Mouse (Mus musculus): ENCODE measurements at regions not wholly inside any gene's neighbourhood (a gene's known extent, or its start where the extent isn't known, plus 50 kb on each side); places are given as distances from the start of the nearest gene placed in this dataset.

DNA sequence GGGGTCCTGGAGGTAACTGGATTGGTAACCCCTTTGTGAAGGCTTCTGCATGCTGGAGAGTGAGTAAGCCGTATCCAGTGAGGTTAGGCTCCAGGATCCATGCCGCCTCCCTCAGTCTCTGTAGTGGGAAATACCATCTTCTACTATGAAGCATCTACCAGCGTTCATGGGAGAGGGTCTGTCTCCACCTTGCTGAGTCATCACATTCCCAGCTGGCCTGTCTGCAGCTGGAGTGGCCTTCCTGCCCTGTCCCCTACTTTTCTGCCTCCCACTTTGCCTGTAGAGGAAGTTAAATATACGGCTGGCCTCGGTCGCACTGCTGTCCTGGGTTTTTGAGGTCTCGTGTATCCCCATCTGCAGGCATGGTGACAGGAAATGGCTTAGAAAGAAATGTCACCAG lies 78.0 kb upstream of the Sec14l1 start:
- peak; percentile 19 for DNase-seq

- no peak for DNase-seq
Observed at GRCm38 (mm10) chr11:117038282-117039106, 76.5 kb upstream of the Sec14l1 start.

DNA sequence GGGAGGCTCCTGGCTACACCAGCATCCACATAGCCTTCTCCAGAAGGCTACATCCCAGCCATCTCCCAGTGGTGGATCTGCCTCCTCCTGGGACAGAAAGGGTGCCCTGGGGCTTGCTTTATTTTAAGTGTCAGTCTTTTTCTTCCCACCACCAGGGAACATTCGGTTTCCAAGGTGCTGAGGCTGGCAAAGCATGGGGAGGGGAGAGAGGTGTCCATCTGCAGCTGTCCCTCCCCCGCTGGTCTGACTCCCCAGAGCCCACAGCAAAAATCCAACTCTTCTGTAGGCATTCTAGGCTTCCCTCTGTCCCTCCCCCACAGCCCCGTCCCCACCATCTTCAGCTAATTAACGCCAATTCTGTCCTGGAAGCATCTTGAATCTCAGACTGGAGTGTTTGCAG lies 74.1 kb upstream of the Sec14l1 start:
- DNase-seq: no peak

GRCm38 (mm10) chr11:117042336-117042735 lies 72.6 kb upstream of the Sec14l1 start:
- DNase-seq: no peak

DNA sequence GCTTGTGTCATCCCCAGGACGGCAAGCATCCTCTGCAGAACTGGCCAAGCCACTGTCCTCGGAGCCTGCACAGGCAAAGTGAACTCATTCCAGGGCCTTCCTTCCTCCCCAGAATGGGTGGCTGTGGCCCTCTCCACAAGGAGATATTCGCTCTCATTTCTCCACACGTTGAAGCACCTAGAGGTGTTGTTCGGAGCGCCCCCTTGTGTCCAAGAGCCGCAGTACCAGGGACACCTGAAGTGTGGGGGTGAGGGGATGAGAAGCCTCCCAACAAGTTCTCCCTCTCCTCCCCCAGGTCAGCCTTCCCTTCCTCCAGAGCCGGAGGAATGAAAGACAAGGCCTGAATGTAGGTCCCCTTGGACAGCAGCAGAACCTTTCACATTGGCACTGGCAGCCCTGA lies 71.4 kb upstream of the Sec14l1 start:
- peak; percentile 83 for DNase-seq

GRCm38 (mm10) chr11:117044731-117045130 lies 70.2 kb upstream of the Sec14l1 start:
- DNase-seq: peak; percentile 60

- no peak for DNase-seq
Observed at GRCm38 (mm10) chr11:117046636-117047035, 68.3 kb upstream of the Sec14l1 start.

DNA sequence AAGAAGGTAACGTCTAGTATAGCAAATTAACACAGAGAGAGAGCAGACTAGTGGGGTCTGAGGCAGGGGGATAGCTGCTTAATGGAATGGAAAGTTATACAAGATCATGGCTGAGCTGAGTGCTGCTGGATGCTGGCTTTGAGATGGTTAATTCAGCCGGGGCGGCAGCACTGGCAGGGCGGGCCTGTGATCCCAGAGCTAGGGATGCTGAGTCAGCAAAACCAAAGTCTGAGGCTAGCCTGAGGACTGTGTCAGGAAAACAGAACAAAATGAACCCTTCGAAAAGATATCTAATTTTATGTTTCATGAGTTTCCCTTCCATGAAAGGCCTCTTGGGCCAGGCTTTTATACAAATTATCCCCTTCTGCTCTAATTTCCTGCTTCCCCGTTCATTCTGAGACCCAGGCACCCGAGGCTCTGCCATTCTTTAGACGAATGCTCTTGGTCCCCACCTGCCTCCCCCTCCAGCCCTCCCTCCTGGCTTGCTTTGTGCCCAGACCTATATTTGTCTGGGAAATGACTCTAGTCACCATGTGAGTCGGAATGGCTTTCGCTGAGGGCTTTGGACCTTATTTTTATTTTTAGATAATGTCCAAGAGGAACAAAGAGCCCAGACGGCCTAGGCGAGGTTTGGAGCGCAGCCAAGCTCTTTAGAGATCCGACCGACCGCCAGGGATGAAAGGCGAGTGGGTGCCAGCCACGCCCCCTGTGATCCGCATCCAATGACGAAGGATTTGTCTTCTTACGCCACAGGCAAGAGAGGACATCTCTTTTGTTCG lies 67.6 kb upstream of the Sec14l1 start:
- no peak for DNase-seq

GRCm38 (mm10) chr11:117048911-117049310 lies 66.1 kb upstream of the Sec14l1 start:
- DNase-seq: no peak

GRCm38 (mm10) chr11:117050788-117051187 lies 64.2 kb upstream of the Sec14l1 start:
- no peak for DNase-seq

DNA sequence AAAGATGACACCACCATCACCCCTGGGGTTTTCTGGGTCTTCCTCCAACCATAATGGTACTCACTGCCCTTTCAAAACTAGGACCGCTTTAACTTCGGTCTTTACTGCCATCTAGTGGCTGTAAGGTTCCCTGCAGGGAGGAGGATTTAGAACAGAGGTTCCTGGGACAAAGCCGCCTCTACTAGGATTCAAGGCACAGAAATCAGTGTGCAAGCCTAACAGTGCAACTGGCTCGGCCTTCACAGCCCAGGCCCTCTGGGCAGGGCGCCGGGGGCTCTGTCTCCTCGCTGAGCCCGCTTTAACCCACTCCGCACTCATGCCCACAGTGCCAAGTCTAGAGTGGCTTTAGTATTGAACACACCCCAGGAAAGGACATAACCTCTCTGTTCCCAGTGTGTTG lies 58.0 kb upstream of the Sec14l1 start:
- peak; percentile 65 for DNase-seq

DNA sequence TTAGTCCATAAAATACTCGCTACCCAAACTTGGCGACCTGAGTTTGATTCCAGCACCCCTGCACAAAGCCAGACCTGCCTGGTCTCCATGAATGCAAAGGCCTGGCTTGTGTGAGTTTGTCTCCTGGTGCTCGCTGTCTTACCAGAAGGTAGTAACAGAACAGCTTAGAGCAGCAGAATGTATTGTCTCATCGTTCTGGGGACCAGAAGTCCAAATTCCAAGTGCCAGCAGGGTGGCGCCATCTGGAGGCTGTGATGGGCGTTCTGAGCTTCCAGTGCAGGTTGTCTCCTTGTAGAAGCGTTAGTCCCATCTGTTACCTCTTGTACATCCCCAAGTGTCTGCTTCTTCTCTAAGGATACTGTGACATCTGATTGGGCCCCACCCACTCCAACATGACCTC lies 57.5 kb upstream of the Sec14l1 start:
- peak; percentile 40 for DNase-seq

DNA sequence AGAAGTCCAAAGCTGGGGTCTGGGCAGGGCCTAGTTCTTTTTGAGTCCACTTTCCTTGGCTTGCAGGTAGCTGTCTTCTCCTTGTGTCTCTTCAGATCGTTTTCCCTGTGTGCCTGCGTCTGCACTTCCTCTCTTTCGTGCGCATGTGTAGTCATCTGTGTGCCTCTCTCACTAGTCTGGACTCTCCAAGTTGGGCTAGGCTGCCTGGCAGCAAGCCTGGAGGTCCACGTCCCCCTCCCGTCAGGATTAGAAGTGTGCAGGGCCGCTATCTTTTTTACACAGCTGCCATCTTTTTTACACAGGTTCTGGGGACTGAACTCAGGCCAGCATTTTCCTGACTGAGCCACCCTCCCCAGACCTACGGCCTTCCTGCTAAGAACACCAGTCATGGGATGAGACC lies 55.8 kb upstream of the Sec14l1 start:
- no peak for DNase-seq

GRCm38 (mm10) chr11:117059981-117060705 lies 54.8 kb upstream of the Sec14l1 start:
- DNase-seq: no peak

- no peak for DNase-seq
Observed at GRCm38 (mm10) chr11:117060706-117061337, 54.1 kb upstream of the Sec14l1 start.

- DNase-seq: no peak
Observed at GRCm38 (mm10) chr11:117062772-117063499, 52.0 kb upstream of the Sec14l1 start.

Measured in thymus, postnatal 14 days (tissue).